Mouse (Mus musculus) midbrain, embryonic 16.5 days (tissue): ENCODE data around the gene Erbin. TPM values are rescaled to one million over a fixed set of nuclear protein-coding genes. Genes with fewer than 3 reads are reported as not detected.

Experiments used
- ATAC-seq: fragments of 200-750 bp; cut with Nextera tagmentation; 2 replicates; pipeline ENCODE4 v1.8.0; 2017; ENCODE audit warnings: moderate TSS enrichment
- H3K27ac ChIP-seq: fragments of 300-500 bp; sonication (generic); 2 replicates; pipeline ENCODE4 v1.5.1; 2014; ENCODE audit warnings: mild to moderate bottlenecking, low read length, mixed read lengths
- H3K27me3 ChIP-seq: fragments of 300-500 bp; sonication (generic); 2 replicates; pipeline ENCODE4 v1.6.1; 2014; ENCODE audit warnings: low read depth, low read length, mixed read lengths; ENCODE audit not compliant: control insufficient read depth, insufficient read depth
- H3K36me3 ChIP-seq: fragments of 300-500 bp; sonication (generic); 2 replicates; pipeline ENCODE4 v1.6.1; 2014; ENCODE audit warnings: mild to moderate bottlenecking, low read length, moderate library complexity, mixed read lengths; ENCODE audit not compliant: control insufficient read depth, insufficient read depth
- H3K4me1 ChIP-seq: fragments of 300-500 bp; sonication (generic); 2 replicates; pipeline ENCODE4 v1.6.1; 2014; ENCODE audit warnings: mild to moderate bottlenecking, low read length, mixed read lengths; ENCODE audit not compliant: control insufficient read depth, insufficient read depth
- H3K4me2 ChIP-seq: fragments of 300-500 bp; sonication (generic); 2 replicates; pipeline ENCODE4 v1.6.1; 2014; ENCODE audit warnings: mild to moderate bottlenecking, low read length, mixed read lengths
- H3K4me3 ChIP-seq: fragments of 300-500 bp; sonication (generic); 2 replicates; pipeline ENCODE4 v1.5.1; 2014; ENCODE audit warnings: low read depth, mild to moderate bottlenecking, low read length, moderate library complexity, mixed read lengths
- H3K9ac ChIP-seq: fragments of 300-500 bp; sonication (generic); 2 replicates; pipeline ENCODE4 v1.6.1; 2014; ENCODE audit warnings: low read depth, low read length, mixed read lengths
- H3K9me3 ChIP-seq: fragments of 300-500 bp; sonication (generic); replicated peaks from 2 replicates; pipeline ENCODE4 v1.6.1; 2014; ENCODE audit warnings: mild to moderate bottlenecking, low read length, mixed read lengths; ENCODE audit not compliant: control insufficient read depth, poor library complexity, severe bottlenecking
- WGBS: fragments of 180-500 bp; shearing (Covaris S2); extraction: QIAGEN DNeasy Blood & Tissue Kit; methylation state at CpG from one replicate; pipeline ENCODE4 v1.1.7; 2014; 5-methylcytosine and 5-hydroxymethylcytosine counted together
- polyA plus RNA-seq: library from polyadenylated mRNA; unstranded; fragments of >200 nt; fragmentation: Nextera tagmentation; extraction: Ambion mirVana; gene quantifications from 2 replicates; pipeline ENCODE4 v1.2.1, GENCODE M21; 2015

Erbin gene
- polyA plus RNA-seq, 1 experiment from 2014 or later, result 6.3 TPM

DNA sequence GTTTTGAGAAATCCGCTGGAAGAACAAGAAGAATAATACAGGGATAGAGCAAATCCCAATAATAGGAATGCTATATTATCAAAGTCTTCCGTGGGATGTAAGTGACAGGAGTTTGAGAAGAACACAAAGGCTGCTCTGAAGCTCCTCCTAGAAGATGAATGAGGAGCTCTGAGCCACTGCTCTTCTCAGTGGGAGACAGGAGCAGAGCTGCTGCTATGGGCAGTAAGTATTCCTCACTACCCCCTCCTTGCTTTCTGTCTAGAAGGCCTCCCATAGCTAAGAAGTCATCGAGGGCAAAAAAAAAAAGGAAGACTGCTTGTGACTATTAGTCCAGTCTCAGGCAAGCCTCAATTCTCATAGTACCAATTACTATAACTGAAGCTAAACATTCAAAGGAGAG is 30.3 kb downstream of the Erbin start:
- WGBS, result 11% methylated on average over 3 of the region's 3 CpGs
- Histone ChIP-seq H3K4me3 (no peak overlapping the region), H3K27me3 (no peaks in the 10 kb centered on the region), H3K9me3 (no peaks in the 10 kb centered on the region), H3K36me3 (no peaks in the 10 kb centered on the region), H3K4me2 (no peak overlapping the region), H3K27ac (no peak overlapping the region), H3K4me1 (peaks cover 9% of the 10 kb centered on the region; the same call in 1 of the 2 replicates), H3K9ac (no peak overlapping the region)
- ATAC-seq, result no peak

DNA sequence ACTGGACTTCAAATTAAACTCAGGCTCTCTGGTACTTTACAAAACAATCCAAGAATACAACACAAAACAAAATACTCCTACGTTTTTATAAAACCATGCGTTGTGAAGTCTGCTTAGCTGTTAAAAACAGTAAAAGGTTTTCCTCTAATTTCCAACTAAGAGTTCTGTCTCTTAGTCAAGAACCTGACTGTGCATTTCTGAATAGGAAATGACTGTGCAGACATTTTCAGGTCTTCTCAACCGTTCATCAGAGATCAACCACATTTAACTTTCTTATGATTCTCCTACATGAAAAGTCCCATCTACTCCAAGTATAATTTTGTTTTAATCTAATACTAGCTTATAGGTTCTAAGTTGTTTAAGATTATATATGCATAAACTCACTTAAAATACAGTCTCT is 33.8 kb downstream of the Erbin start:
- Histone ChIP-seq H3K4me2 (no peak overlapping the region), H3K27ac (no peak overlapping the region), H3K4me3 (no peak overlapping the region), H3K4me1 (peaks cover 4% of the 10 kb centered on the region; the same call in 1 of the 2 replicates), H3K9me3 (no peaks in the 10 kb centered on the region), H3K9ac (no peak overlapping the region), H3K36me3 (no peaks in the 10 kb centered on the region), H3K27me3 (no peaks in the 10 kb centered on the region)
- 91% methylated on average over 3 of the region's 3 CpGs for WGBS
- no peak for ATAC-seq

DNA sequence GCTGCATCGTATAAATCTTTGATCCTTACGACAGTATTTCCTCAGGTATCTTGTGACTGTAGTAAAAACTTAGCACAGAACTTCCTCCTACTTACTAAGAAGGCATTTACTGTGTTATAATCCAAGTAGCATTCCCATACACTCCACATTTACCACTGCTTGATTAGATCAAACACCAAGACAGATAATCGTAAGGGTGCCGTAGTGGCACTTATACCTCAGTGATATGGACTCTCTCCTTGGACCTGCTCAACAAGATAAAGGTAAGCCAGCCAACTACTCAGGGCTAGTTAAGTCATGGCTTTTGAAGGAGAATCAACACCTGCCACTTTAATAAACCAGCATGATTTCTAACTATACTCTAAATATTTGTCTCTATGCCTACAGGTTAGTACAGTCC is 39.1 kb downstream of the Erbin start:
- Histone ChIP-seq H3K4me2 (no peak overlapping the region), H3K9me3 (no peaks in the 10 kb centered on the region), H3K36me3 (no peaks in the 10 kb centered on the region), H3K4me3 (no peak overlapping the region), H3K27me3 (no peaks in the 10 kb centered on the region), H3K9ac (no peak overlapping the region), H3K4me1 (no peaks in the 10 kb centered on the region), H3K27ac (no peak overlapping the region)
- 92% methylated on average over 4 of the region's 4 CpGs for WGBS
- no peak for ATAC-seq

DNA sequence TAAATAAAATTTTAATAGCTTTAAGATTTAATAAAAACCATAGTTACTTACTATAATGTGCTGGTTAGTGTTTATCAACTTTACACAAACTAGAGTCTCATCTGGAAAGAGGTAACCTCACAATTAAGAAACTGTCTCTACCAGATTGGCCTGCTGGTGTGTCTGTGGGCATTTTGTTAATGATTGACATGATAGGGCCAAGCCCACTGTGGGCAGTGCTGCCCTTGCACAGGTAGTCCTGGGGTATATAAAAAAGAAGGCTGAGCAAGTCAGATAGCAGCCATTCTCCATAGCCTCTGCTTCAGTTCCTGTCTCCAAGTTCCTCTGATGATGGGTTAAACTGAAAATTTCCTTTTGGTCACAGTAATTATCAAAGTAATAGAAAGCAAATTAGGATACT is 43.6 kb downstream of the Erbin start:
- Histone ChIP-seq H3K4me3 (no peak overlapping the region), H3K27ac (no peak overlapping the region), H3K4me2 (no peak overlapping the region), H3K9me3 (no peaks in the 10 kb centered on the region), H3K36me3 (no peaks in the 10 kb centered on the region), H3K9ac (no peak overlapping the region), H3K4me1 (no peaks in the 10 kb centered on the region), H3K27me3 (no peaks in the 10 kb centered on the region)
- ATAC-seq, result no peak

DNA sequence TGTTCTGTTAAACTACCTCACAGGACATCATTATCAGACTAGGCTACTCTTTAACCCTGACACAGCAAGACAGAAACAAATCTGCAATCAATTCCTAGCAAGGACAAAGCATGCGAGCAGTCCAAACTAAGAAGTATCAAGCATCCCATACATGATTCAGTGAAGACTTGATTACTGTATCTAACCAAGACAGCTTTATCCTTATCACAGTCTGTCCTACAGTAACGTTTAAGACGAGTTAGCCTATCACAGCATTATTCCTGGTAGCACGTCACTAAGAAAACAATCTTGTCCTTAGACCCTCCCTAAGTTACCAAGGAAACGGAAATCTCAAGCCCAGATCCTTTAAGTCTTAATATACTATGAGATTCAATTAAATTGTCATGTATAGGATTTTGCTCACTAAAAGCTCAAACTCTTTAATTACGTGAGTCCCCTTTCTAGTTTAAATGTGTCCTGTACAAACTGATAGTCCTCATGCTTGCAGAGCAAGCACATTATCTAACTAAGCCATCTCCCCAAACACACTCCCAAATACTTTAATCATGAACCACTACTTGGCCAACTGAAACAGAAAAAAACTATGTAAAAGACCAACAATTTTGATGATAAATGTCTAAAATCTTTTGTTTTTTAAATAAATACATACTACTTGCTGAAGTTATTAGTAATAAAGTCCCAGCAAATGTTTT is 44.3 kb downstream of the Erbin start:
- 77% methylated on average over 6 of the region's 6 CpGs for WGBS
- Histone ChIP-seq H3K4me3 (no peak overlapping the region), H3K27ac (no peak overlapping the region), H3K4me1 (no peaks in the 10 kb centered on the region), H3K4me2 (no peak overlapping the region), H3K36me3 (no peaks in the 10 kb centered on the region), H3K27me3 (no peaks in the 10 kb centered on the region), H3K9ac (no peak overlapping the region), H3K9me3 (no peaks in the 10 kb centered on the region)
- no peak for ATAC-seq

DNA sequence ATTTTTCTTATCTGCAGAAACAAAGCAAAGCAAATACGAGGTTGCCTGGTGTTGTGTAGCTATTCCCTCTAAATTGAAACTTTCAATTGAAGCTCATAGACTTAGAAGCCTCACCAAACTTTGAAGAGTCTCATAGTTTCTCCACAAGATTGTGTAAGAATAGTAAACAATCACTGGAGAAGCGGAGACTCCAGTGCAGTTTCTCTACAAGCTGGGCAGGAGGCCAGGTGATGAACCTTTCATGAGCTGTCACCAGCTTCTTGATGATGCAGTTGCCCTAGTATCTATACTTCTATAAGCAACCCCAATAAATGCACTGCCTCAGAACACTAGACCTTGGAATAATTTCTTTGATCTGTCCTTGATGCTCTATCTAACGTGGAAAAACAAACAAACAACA is 49.5 kb downstream of the Erbin start:
- Histone ChIP-seq H3K9ac (no peak overlapping the region), H3K27ac (no peak overlapping the region), H3K4me3 (no peak overlapping the region), H3K36me3 (no peaks in the 10 kb centered on the region; the same call in 1 of the 2 replicates), H3K27me3 (no peaks in the 10 kb centered on the region), H3K4me1 (no peaks in the 10 kb centered on the region), H3K9me3 (no peaks in the 10 kb centered on the region), H3K4me2 (no peak overlapping the region)
- 83% methylated on average over 3 of the region's 3 CpGs for WGBS
- ATAC-seq, result no peak

DNA sequence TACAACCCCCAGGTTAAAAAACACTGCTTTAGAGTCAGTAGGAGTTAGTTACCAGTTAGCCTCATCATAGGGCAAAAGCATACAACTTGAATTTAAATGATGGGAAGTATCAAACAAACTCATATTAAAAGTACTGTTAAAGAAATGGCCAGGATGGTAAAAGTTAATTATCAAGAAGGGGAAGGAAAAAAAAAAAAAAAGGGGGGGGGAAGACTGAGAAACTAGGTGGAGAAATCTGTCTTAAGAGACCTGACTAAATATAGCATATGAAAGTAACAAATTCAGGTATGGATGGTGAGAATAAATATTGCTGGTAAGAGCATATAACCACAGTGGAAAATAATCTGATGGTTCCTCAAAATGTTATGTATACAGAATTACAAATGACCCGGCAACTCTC is 50.2 kb downstream of the Erbin start:
- no peak for ATAC-seq
- no peaks in the 10 kb centered on the region for H3K4me1 ChIP-seq
- H3K9ac ChIP-seq, result no peak overlapping the region
- H3K4me3 ChIP-seq, result no peak overlapping the region
- H3K27me3 ChIP-seq, result no peaks in the 10 kb centered on the region
- 97% methylated on average over 1 of the region's 1 CpGs for WGBS
- no peak overlapping the region for H3K27ac ChIP-seq
- H3K4me2 ChIP-seq, result no peak overlapping the region
- H3K36me3 ChIP-seq, result no peaks in the 10 kb centered on the region; the same call in 1 of the 2 replicates
- no peaks in the 10 kb centered on the region for H3K9me3 ChIP-seq

DNA sequence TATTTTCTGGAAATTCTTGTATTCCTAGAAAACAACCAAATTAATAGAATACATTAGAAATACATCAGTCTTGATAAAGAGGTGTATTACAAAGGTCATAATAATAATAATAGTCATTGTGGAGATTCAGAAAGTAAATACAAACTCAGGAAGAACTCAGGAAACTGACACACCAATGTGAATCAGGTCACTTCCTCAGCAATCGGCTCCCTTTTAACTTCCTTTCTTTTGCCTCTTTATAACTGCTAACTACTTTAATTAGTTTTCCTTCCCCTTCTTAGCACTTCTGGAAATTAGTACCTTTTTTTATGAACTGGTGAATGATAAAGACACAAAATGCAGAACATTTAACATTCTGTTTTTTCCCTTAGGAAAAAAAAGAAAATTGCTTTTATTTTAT is 51.4 kb downstream of the Erbin start:
- H3K9me3 ChIP-seq, result no peaks in the 10 kb centered on the region
- 79% methylated on average over 1 of the region's 1 CpGs for whole genome bisulfite sequencing
- no peaks in the 10 kb centered on the region for H3K27me3 ChIP-seq
- H3K4me3 ChIP-seq, result no peak overlapping the region
- ATAC-seq, result no peak
- H3K36me3 ChIP-seq, result peaks cover 3% of the 10 kb centered on the region; the same call in 1 of the 2 replicates
- H3K4me1 ChIP-seq, result no peaks in the 10 kb centered on the region
- no peak overlapping the region for H3K27ac ChIP-seq
- no peak overlapping the region for H3K9ac ChIP-seq
- H3K4me2 ChIP-seq, result no peak overlapping the region

DNA sequence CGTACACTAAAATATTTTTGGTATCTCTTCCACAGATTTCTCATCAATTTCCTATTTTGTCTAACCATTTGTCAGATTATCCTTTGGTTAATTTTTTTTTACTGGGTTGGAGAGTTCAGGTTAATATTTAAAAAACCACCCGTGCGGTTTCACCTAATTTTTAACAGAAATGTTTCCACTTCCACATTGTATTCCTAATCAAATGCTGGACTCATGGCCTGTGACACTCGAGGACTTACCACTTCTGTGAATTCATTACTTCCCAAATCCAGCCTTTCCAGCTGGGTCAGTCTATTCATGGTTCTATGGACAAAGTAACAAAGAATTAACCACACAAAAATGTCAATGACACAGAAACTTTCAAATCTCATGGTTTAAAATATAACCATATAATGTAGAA is 58.3 kb downstream of the Erbin start:
- Histone ChIP-seq H3K9ac (no peak overlapping the region), H3K27me3 (no peaks in the 10 kb centered on the region), H3K4me2 (no peak overlapping the region), H3K9me3 (no peaks in the 10 kb centered on the region), H3K36me3 (peaks cover 5% of the 10 kb centered on the region), H3K4me1 (no peaks in the 10 kb centered on the region), H3K4me3 (no peak overlapping the region), H3K27ac (no peak overlapping the region)
- no peak for ATAC-seq
- WGBS, result 72% methylated on average over 4 of the region's 4 CpGs
